Mouse (Mus musculus): ENCODE results near the gene Mbd4.
A peak's percentile ranks its signal among the peaks of the same experiment; 100 is the strongest.

Gene Mbd4

GRCm38 (mm10) chr6:115856361-115856745, 3.2 kb upstream of the Mbd4 start:
- peak in 1 of 2 experiments; percentile 44 for DNase-seq

- DNase-seq: peak in 1 of 2 experiments; percentile 49
Measured at GRCm38 (mm10) chr6:115855733-115856360, 2.7 kb upstream of the Mbd4 start.

DNA sequence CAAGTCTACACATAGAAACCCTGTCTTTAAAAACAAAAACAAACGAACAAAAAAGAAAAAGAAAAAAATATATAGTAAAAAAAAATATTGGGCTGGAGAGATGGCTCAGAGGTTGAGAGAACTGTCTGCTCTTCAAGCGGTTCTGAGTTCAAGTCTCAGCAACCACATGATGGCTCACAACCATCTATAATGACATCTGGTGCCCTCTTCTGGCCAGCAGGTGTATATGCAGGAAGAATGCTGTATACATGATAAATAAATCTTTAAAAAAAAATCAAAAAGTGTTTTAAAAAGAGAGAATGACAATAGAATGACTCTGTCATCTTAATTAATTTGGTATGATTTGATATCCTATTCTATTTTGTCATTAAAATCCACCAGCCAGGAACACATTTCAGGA, 1.3 kb upstream of the Mbd4 start:
- no peak for DNase-seq

- DNase-seq: no peak
Measured at GRCm38 (mm10) chr6:115853985-115854384, 814 bp upstream of the Mbd4 start.

DNA sequence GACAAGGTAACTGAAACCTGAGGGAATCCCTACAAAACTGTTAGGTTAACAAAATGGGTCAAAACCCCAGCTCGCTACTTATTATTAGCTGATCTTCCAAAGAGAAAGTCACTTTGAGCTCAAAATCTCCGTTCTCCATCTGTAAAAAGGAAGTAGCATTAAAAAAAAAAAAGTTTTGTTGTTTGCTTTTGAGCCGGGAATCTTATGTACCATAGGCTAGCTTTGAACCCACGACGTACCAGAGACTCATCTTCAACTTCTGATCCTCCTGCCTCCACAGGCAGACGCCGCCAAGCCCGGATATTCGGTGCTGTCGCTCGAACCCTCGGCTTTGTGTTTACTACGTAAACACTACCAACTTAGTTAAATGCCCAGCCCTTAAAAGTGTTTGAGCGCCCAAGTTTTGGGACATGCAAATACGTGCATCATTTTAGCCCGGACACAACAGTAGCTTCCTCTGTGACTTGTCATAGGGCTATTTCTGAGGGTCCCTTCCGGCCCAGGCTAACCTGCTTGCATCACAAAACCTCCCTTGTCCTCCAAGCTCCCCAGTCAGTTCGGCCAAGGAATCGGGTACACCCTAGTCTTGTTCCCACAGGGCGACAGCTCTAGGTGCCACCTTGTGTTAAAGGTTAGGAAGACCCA, 603 bp downstream of the Mbd4 start:
- DNase-seq: no peak

- no peak for DNase-seq
Measured at GRCm38 (mm10) chr6:115848598-115849304, 4.4 kb downstream of the Mbd4 start.

GRCm38 (mm10) chr6:115846640-115847411, 6.3 kb downstream of the Mbd4 start:
- peak; percentile 39 to 75 for DNase-seq

DNA sequence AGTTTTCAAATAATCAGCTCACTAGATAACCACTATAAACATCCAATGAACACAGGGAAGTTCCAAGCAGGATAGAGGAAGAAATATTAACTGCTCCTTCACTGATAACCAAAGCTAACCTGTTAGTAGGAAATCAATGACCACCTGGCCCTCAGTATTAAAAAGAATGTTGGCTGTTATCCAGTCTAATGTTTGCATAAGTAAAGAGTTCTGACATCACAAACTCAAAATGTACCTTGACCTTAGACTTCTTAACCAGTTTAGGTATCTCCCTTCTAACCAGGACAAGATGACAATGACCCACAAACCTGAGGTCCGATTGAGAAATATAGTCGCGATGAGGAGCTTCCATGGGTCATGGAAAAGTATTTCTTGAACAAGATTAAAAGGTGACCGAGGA, 8.2 kb downstream of the Mbd4 start:
- no peak for DNase-seq

DNA sequence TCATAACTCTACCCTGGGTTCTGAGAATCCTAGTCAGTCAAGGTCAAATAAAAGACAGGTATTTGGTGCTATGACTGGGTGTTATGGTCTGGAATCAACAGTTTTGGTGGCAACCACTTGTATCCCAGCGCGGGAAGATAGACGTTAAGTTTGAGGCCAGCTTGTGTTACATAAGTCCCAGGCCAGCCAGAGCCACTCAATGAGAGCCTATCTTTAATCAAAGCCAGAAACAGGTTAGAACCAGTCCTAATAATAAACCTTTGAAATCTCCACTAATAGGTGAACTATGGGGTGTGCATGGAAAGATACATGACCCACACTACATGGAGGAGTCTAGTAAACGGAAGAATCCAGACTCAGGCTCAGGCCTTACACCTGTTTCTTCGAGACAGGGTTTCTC, 14.4 kb downstream of the Mbd4 start:
- DNase-seq: no peak

DNA sequence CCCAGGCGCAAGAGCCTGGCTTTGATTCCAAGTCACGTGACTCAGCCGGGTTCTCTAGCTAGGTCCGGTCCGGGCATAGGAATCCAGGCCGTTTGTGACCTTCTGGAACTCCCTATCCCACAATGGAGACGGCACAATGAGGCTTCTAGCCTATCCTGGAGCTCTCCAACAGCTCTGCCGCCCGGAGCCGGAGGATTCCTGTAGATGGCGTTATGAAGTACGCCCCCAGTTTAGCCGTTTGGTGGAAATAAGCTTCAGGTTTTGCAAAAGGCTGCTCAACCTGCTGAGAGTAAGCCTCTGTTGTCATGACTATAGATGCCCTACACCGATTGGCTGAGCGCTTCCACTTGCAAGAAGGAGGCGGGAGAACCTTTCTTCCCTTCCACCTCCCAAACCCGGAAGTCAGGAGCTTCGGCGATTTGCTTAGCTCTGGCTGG, 15.0 kb downstream of the Mbd4 start, which contains the start of gene Efcab12:
Gene Efcab12, minus strand, starts transcription at position 252 of the 437 bp plus-strand sequence.
- peak; percentile 75 to 76 for DNase-seq

DNA sequence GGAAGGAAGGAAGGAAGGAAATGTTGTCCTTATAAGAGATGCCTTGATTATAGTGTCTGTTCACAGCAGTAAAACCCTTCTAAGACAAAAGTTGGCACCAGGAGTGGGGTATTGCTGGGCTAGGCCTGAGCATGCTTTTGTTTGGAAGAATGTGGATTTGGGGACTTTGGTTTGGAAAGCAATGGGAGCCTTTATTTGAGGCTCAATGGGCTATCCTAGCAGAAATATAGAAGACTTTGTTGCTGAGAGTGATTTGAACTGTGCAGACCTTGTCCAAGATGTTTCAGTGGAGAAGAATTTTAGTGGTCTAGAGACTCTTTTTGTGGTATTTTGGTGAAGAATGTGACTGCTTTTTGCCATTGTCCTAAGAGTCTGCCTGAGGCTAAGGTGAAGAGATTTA, 19.3 kb downstream of the Mbd4 start:
- DNase-seq: no peak

DNA sequence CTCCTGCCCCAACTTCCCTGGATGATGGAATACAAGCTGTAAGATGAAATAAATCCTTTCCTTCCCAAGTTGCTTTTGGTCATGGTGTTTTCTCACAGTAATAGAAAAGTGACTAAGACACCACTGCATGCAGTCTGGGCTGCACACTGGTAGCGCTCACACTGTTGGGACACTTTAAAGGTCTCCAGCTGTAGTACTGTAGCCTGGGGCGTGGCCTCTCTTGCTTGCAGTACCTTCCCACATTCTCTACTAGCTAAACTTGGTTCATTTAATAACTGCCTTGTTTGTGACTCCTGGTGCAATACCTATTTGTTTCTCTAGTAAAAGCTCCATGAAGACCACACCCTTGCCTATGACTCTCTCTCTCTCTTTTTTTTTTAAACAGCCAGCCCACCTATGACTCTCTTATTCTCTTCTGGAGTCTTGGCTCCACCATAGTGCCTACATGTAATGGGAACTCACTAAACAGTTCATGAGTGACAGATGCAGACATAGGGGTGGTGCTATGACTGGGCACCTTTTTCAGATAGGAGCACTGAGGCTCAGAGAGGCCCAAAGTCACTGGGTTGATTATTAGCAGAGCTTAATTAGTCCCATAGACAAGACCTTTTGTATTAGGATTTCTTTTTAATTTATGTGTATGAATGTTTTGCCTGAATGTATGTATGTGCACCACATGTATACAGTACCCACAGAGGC, 20.9 kb downstream of the Mbd4 start:
- no peak for DNase-seq

DNA sequence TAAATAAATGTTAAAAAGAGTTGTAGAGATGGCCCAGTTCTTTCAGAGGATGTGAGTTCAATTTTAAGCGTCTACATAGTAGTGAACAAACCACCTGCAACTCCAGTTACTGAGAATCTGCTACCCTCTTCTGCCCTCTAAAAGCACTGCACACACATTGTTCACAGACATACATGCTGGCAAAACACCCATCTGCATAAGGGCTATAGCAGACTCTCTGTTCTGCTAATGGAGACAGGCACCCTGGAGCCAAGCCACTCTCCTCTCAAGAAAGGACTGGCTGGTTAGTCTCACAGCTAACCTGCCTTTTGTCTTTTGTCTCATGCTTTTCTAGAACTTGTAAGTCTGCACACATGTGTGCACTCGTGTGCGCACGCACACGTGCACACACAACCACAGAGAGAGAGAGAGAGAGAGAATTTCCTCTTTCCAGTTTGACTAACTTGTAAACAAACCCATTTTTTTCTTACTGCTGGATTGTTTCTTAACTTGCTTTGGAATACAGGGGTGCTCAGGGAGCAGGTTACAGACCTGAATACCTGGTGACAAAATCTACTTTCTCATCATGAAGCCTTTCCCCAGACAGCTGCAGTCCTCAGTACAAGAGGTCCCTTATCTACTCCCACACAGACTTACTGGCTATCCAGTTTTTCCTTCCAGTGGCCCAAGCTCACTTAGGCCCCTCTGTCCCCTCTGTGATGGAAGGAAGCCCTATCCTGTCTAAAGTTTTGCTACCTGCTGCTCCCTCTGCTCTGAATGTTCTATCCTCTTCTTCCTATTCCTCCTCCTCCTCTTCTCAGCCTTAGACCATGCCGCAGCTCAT, 22.2 kb downstream of the Mbd4 start:
- no peak for DNase-seq

DNA sequence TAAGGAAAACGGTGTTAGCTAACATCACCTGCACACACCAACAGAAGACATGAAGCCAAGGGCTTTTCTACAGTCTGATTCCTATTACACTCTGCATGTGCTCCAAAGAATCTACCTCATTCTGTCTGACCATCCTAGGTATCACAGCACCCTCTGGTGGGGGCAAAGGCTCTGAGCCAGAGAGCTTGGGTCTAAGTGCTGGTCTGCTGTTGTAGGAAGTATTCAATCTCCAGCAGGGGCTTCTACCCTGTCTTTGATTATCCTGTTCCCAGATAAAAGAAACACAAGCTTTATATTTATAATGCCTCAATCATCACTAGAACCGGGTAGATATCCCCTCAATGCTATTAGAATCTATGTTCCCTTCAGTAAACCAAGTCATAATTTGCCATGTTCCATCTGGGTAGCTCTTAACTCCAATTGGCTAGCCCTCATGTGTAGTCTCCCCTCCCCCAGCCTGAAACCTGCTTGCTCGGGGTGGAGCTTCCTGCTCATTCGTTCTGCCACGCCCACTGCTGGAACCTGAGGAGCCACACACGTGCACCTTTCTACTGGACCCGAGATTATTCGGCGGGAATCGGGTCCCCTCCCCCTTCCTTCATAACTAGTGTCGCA, 29.2 kb downstream of the Mbd4 start:
- peak; percentile 58 to 73 for DNase-seq

GRCm38 (mm10) chr6:115821216-115821993, 31.8 kb downstream of the Mbd4 start:
- DNase-seq: no peak

GRCm38 (mm10) chr6:115818129-115818528, 35.0 kb downstream of the Mbd4 start:
- no peak for DNase-seq

- DNase-seq: no peak
Measured at GRCm38 (mm10) chr6:115815041-115815440, 38.1 kb downstream of the Mbd4 start.

GRCm38 (mm10) chr6:115814104-115814503, 39.1 kb downstream of the Mbd4 start:
- DNase-seq: peak; percentile 69

- no peak for DNase-seq
Measured at GRCm38 (mm10) chr6:115811606-115812005, 41.6 kb downstream of the Mbd4 start.

- peak; percentile 90 for DNase-seq
Measured at GRCm38 (mm10) chr6:115808488-115809231, 44.5 kb downstream of the Mbd4 start, which contains the start of gene Rpl32. Gene Rpl32, minus strand, starts transcription at chr6:115808747.
